Mouse (Mus musculus): Measurements from ENCODE around the gene Klf12.

DNA sequence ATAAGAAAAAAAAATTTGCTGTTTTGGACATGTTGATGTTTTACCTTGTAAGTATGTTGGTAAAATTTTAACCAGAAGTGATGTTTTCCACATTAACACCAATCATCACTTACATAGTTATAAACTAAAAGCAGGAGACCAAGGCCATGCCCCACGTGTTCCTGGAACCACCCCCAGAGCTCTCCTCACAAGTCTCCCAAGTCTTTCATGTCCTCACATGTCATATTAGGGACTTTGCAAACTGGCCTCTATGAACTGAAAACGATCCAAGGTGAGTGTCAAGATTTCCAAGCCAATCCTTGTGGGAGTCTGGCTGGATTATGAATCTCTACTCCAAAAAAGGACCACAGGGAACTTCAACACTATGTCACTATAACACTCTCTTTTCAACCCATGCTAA, 231.6 kb downstream of the Klf12 start:
- TF ChIP-seq POLR2A (IDR thresholded peaks at IDR 0.05; ENCODE audit: borderline replicate concordance, extremely low read depth, low read depth, low read length): no peak
- TF ChIP-seq CTCF (IDR thresholded peaks at IDR 0.05; ENCODE audit: insufficient read depth, low read length): no peak
